Mouse (Mus musculus): ENCODE results near the gene Nrp2.

Gene Nrp2

DNA sequence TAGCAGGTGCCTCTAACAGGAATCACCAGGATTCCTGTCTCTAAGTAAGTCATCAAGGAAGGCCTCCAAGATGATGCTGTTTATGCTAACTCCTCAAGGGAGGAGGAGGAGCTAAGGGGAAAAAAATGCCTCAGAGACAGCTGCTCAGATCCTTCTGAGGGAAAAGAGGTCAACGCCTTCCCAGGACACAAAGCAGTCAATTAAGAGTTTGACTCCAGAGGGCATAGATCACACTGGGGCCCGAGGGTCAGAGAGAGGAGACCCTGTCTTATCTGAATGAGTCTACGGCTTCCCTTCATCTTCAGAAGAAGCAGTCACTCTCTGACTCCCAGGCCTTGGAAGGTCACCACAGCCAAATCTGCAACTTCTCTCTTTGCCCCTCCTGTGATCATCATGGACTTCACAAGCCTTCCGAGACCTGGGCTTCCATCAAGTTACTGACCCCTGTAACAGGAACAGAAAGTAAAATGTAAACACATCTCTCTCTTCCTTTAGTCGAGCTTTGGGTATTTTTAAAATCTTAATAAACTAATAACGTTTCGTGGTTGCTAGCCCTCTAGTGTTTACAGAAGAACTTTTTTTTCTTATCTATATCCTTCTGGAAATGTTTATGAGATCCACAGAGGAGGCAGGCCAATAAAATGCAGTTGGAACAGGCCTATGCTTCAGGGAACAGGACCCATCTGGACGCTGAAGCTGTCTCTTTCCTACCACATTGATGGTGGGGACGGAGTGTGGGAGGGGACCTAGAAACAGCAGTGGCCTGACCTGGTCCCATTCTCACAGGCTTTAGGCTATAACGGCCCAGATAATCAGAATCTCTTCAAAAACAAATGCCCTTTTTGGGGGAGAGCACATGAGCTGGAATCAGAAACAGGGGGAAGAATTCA, 118.7 kb downstream of the Nrp2 start:
- DNase-seq (ENCODE audit: low spot score), result no peak

DNA sequence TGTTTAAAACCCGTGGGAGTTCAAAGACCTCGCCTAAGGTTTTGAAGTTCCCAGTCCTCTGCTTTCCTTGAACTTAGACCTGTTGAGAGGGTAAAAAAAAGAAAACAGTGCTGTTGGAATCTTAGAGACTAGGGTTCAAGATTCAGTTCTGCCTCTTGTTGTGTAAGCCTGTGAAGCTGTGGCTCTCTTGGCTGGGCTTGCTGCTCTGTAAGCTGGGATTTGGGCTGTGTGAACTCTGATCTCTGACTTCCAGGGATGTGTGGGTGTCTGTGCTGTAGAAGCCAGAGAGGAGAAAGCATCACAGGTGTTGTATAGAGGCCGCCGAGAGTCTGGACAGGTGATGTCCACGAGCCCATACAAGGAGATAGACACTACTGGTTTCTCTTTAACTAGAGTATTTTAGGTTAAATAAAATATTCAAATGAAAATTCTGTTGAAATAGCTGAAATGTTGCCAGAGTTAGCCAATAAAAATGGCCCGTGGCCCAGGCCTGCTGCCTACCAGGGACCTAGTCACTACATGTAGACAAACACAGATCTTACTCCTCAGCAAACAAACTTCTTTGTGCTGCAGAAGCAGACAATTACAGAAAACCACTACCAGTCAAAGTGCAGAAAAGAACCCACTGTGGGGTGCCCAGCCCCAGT, 120.6 kb downstream of the Nrp2 start:
- DNase-seq (ENCODE audit: low spot score), result no peak

DNA sequence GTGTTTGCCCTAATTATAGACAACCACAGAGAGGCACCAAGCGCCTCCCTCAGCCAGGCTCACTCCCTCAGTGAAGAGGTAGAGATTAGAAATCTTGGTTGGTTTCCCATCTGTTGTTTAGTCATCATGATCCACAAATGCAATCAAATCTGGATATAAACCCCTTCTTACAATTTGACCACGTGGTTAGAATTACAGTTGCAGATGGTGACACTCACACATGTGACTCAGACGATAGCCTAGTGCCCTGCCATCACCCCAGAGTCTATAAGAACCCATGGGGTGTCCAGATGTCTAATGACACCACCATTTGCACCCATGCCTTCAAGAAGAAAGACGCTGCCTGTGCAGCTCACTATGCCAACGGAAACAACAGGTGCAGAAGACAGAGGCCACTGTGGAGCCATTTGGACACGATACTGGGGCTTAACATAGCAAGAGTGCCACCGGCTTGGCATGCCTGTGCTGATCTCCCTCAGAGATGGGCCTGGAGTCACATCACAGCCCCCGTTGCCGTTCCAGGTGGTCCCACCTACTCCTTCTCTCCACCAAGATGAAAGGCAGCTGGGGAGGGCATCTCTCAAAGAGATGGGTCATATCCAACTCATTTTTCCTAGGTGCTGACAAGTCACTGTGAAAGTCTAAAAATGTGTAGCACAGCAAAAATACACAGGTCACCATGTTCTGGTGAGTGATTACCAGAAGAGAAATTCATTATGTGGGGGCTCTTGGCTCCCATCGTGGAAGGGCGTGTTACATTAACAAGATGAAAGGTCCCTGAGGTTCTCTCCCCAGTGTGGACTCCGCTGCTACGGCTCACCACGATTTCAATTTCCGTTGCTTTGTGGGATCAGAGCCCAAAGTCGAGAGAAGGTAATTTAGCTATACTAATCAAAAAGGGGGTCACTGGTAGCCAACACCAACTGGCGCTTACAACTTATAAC, 123.0 kb downstream of the Nrp2 start:
- DNase-seq (ENCODE audit: low spot score), result no peak

DNA sequence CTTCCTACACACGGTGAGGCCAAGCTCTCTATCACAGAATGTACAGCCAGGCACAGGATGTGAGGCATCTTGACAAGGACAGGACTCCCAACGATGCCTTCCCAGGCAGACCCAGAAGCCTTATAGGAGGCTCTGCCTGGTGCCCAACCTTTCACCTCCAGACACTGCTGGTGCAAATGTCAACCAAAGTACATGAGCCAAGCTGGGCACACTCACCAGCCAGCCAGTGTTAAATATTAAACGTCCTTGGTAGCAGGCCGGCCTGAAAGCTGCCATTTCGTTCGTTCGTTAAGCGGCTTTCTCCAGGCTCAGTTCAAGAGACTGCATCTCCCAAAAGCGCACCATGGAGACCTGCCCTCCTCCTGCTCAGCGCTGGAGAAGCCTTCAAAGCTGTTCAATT, 124.2 kb downstream of the Nrp2 start:
- DNase-seq (ENCODE audit: low spot score), result no peak

DNA sequence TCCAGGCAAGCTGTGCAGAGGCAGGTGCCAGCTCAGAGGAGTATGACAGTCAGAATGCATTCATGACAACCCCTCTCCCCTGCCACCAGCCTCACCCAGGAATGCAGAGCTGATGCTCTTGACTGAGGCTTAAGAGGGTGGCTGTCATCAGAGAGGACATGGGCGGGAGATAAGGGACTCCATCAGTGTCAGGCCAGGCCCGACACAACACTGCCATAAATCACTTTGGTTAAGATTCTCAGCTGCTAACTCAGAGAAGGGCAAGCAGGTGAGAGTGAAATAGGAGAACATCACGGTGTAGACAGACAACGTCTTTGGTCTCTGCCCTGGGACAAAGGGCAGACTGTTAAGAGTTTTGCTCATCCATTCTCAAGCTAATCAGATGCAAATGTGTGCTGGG, 125.1 kb downstream of the Nrp2 start:
- DNase-seq (ENCODE audit: low spot score), result no peak

DNA sequence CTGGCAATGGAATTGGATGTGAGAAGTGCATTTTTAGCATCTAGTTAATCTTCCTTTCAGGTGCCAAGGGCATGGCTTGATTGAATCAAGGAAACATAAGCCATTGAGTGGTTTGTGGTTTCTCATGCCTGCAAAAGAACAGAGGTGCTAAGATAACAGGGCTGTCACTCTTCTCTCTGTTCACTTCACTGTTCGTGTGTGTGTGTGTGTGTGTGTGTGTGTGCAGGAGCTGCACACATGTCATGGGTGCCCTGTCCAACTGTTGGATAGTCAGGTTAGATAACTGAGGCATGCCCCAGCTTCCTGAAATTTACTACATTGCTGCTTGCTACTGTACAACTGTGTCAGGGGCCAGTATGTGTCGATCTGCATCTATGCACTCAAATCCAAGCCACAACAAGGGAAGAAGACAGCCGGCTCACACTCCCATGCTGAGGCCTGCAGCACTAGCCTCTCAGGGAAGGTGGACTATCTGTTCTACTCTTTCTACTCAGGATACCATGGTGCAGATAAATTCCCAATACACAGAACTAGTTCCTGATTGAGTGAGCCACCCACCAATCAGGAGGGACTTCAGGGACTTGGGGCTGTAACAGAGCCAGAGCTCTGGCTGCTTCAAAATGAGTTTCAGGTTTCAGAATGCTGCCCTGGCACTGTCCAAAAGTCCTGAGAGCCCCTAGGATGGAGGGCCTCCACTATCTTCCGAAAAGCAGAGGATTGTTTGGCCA, 126.8 kb downstream of the Nrp2 start:
- DNase-seq (ENCODE audit: low spot score), result no peak

DNA sequence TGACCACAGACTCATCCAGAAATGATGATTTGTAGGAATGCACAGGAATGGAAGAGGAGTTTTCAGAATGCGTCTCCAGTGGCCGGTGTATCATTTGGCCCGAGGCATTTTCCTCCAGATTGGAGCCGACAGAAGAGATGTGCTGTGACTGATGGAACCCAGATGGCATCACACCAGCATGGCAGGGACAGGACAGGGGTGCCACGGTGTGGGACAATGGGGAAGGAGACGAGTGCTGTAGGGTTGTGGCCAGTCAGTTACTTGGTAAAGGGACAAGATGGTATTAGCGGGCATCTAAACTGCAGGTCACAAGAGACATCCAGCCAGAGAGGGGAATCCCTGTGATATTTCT, 127.3 kb downstream of the Nrp2 start:
- DNase-seq (ENCODE audit: low spot score), result no peak

DNA sequence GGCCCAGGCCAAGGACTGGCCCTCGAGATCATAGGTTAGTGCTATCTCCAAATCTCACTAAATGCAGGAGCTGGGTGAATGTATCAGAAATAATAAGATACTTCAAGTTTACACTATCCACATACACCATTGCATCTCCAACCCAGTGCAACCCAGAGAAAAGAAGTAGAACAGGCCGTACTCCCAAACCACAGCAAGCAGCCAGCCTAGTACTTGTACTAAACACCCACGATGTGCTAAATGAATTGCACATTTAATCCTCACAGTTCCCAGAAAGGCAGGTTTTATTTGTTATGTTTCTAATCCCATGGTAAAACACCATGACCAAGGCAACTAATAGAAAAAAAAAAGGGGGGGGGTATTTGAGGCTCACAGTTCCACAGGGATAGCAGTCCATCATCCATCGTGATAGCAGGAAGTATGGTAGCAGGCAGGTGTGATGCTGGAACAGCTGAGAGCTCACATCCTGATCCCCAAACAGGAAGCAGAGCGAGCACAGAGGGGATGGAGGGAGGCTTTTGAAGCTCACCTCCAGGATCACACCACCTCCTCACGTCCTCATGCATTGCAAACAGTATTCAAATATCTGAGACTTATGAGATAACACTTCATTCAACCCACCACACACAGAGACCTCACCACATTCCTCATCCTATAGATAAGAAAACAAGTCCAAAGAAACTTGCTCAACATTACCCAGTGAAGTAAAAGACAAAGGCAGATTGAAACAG, 128.8 kb downstream of the Nrp2 start:
- no peak for DNase-seq (ENCODE audit: low spot score)

DNA sequence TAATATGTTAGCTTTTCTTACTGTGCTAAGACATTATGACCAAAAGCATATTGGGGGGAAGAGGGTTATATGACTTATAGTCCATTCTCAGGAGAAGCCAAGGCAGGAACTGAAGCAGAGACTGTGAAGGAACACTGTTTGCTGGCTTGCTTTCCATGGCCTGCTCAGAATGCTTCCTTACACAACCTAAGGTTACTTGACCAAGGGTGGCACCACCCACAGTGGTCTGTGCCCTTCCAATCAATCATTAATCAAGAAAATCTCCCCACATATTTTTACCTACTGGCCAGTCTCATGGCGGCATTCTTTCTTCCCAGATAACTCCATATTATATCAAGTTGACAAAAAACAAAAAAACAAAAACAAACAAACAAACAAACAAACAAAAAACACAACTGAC, 130.3 kb downstream of the Nrp2 start:
- DNase-seq (ENCODE audit: low spot score), result no peak

DNA sequence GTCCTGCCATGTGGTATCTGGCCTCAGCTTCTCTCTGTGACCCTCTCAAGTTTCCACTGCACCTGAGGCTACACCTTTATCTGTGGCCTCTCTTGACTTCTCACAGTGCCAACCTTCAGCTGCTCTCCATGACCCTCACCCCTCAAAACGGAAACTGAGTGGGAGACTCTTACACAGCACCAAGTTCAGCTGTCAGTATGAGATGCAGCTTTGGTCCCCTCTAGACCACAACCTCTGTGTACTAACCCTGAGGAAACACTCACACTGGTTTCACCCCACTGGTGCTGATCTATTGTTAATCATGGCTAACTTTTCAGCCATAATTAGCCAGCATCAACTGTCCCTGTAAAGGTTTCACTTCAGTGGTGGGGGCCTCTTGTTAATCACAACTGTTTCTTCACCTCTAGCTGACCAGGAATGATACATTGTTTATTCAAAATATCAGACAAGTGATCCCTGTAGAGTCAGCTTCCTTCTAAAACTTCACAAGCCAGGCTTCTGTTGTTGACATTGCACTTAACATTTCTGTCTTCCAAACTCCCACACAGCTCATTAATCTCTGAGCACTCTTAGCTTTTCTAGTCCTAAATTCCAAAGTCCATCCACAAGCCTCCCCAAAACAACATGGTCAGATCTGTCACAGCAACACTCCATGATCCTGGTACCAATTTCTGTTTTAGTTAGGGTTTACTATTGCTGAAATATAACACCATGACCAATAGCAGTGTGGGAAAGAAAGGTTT, 131.5 kb downstream of the Nrp2 start:
- no peak for DNase-seq (ENCODE audit: low spot score)

DNA sequence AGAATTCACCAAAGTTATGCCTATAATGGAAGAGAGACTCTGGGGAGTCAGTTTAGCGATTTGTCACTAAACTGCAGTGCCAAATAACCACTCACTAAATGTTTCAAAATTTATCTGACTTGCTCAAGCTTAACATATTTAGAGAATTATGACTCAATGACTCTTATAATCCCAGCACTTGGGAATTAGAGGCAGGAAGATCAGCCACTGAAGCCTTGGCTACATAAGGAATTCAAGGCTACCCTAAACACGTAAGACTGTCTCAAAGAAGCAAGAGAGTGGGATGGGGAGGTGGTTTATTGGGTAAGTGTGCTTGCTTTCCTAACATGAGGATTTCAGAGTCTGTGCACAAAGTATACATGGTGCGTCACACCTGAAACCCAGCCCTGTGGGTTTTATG, 135.0 kb downstream of the Nrp2 start:
- DNase-seq (ENCODE audit: low spot score), result no peak

DNA sequence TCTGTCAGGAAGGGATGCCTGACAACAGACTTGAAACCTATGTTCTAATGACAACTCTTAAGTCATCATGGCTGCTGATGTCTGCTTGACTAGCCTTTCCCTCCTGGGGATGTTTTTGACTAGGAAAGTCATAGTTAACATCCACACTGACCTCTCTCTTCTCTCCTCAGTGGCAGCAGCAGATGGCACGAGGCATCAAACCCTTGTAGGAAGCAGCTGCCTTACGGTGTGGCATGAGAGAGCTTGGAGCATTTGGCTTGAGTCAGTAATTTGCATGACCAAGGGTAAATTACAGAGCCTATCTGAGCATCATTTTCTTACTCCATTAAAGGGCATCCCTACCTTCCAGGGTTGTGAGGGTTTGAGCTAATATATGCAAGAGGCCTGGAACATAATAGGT, 135.5 kb downstream of the Nrp2 start:
- DNase-seq (ENCODE audit: low spot score), result no peak

DNA sequence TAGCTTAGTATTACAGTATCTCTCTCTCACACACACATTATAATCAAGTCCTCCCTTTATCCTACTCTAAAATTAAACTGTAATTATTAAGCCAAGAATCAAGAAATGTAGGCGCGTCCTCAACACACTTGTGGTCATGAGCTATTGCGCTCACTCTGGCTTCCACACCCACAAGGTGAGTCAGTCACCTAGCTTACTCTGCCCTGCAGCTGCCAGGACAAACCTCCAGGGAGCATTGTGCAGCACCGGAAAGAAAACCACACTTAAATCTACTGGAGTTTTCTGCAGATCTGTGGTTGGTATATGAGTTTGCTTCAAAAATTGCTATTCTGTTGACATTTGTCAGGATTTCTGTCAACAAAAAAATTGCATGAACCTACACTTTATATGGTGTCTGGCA, 140.1 kb downstream of the Nrp2 start:
- no peak for DNase-seq (ENCODE audit: low spot score)

DNA sequence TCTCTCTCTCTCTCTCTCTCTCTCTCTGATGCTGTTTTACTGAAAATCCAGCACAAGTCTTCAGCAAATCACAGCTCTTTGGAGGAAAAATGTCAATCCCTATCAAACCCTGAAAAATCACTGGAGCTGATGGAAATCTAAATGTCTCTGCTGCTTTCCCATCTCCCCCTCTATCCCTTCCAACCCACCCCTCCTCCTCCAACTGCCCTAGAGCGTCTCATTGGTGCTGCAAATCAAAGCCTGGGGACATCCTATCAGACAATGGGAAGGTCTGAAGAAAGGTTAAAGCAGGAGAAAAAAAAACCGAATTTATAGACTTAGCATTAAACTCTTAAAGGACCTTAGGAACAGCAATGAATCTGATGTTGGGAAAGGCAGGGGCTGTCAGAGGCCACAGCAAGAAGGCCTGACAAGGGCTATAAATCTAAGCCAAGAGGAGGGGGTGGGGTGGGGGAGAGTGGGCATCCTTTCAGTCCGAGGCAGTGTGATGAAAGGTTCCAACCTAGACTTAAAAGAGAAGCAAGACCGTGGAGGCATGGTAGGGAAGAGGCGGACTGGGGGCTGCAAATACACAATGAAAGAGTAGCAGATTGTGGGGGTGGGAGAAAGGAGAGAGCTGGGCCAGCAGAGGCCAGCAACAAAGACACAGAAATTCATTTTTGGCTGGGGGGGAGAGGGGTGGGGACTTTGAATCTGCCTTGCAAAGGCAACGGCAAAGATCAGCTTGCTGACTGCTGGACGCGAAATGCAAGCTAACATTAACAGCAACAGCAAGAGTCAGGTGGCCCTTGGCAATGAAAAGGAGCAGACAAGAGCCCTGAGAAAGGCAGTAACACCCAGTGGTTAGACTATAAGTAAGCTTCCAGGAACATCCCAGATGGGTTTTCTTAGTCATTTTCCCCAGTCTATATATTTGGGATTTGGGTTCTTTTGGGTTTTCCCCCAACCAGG, 148.2 kb downstream of the Nrp2 start:
- no peak for DNase-seq (ENCODE audit: low spot score)

DNA sequence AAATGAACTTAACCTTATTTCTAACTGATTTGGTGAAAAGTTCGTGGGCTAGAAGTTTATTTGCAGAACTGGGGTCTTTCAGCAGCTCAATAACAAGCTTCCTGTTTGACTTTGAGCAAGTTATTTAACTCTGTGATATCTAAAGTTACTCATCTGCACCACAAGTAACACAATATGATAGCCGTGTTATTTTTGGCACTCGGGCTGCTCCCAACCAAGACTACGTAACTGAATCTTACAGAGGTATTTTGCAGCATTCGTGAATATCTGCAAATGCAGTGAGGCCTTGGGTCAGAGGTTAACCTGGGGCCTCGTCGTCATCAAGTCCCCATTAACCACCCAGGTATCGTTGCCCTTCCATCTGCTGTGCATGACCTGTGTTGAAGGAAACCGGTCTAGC, 150.3 kb downstream of the Nrp2 start:
- no peak for DNase-seq (ENCODE audit: low spot score)

DNA sequence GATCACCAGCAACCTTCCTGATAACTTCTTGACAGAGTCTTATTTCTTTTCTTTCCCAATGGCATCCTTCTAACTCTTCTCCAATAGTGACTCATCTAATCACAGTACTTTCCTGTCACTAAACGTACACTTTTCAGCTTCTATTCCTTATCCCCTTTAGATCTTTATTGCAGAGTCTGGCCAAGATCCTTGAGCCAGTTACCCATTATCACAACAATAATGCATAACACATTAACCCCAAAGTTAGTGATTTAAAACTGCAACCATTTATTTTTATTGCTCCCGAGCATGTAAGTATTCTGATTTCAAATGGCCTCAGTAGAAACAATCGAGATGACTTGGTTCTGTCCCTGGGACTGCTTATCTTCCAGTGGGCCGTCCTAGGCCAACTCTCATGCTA, 150.9 kb downstream of the Nrp2 start:
- no peak for DNase-seq (ENCODE audit: low spot score)

DNA sequence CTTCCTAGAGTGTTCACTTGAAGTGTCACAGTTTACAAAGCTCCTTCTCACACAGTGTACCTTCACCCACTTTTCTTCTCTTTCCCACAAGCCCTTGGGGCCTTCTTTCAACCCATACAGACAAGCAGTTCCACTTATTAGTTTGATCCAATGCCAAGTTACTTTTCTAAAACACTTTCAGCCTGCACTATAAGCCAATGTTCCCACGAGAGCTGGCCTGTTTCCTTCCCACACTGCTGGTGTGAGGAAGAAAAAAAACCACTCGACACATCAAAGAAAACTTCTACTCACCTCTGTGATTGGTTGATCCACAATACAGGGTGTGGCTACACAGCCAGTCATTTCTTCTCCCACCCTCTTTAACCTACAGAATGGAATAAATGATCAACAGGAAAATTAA, 156.0 kb downstream of the Nrp2 start:
- DNase-seq (ENCODE audit: low spot score), result no peak

DNA sequence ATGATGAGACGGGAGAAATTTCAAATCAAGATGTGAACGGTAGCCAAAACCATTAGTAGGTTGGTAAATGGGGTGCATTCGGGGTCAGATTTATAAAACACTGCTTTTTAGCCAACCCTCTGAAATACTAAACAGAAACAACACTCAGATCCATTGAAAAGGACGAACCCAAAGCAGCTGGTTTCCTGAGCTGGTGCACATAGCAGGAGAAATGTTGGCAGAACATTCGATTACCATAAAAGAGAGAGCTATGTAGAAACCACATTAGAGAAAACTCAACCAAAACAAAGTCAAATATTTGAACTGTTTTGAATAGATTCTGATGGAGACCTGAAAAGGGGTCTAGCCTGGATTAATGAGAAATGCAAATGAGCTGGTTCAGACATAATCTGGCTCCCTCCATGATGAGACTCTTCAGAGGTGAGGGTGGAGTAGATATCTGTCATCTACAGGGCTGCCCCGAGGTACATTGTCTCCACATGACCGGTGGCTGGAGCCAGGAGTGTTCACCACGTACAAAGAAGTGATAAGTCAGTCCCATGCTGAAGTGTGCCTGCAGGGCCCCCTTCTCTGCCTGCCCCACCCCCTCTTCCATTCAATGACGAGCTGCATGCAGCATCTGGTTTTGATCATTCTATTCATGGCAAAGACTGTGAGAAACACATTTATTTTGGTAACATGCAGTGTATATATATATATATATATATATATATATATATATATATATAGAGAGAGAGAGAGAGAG, 156.6 kb downstream of the Nrp2 start:
- peak; percentile 29 for DNase-seq (ENCODE audit: low spot score)

DNA sequence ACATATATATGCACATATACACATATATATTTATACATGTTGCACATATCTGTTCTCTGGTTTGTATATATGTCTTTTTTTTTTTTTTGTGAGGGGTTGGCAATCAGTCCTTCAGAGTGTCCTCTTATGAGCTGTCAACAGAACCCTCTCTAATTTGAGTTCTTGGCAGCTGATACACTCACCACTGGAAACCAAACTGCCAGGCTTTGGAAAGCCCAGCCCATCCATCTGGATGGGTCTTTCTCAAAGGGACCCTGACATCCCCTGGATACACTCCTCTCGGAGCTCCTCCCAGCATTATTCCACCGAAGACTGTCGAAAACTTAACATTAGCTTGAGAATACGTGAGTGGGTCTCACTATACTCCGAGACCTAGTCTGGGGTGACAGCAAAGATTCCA, 157.2 kb downstream of the Nrp2 start:
- DNase-seq (ENCODE audit: low spot score), result peak; percentile 41
